Mouse (Mus musculus) embryonic facial prominence, embryonic 11.5 days (tissue): ENCODE measurements at regions not wholly inside any gene's neighbourhood (a gene's known extent, or its start where the extent isn't known, plus 50 kb on each side); places are given as distances from the start of the nearest gene placed in this dataset.

Experiments used
- ATAC-seq: fragments of 200-750 bp; cut with Nextera tagmentation; replicated peaks from 2 replicates; pipeline ENCODE4 v1.8.0; 2017; ENCODE audit warnings: low read depth; ENCODE audit not compliant: insufficient number of reproducible peaks, low FRiP score, low TSS enrichment
- DNase-seq: peaks from one replicate; pipeline ENCODE4 v3.0.0-alpha.2; 2015; ENCODE audit warnings: low spot score
- H3K27ac ChIP-seq: fragments of 300-500 bp; sonication (generic); replicated peaks from 2 replicates; pipeline ENCODE4 v1.5.1; 2014; ENCODE audit warnings: mild to moderate bottlenecking, low read depth, low read length, control low read depth
- H3K27me3 ChIP-seq: fragments of 300-500 bp; sonication (generic); 2 replicates; pipeline ENCODE4 v1.6.1; 2014; ENCODE audit warnings: mild to moderate bottlenecking, low read length, moderate library complexity, mixed read lengths; ENCODE audit not compliant: control insufficient read depth, insufficient read depth
- H3K36me3 ChIP-seq: fragments of 300-500 bp; sonication (generic); replicated peaks from 2 replicates; pipeline ENCODE4 v1.6.1; 2014; ENCODE audit warnings: low read depth, mild to moderate bottlenecking, low read length, moderate library complexity, mixed read lengths; ENCODE audit not compliant: control insufficient read depth, insufficient read depth
- H3K4me1 ChIP-seq: fragments of 300-500 bp; sonication (generic); 2 replicates; pipeline ENCODE4 v1.6.1; 2014; ENCODE audit warnings: low read length, mixed read lengths; ENCODE audit not compliant: control insufficient read depth, insufficient read depth
- H3K4me2 ChIP-seq: fragments of 300-500 bp; sonication (generic); 2 replicates; pipeline ENCODE4 v1.6.1; 2014; ENCODE audit warnings: low read depth, mild to moderate bottlenecking, control low read depth, low read length, moderate library complexity
- H3K4me3 ChIP-seq: fragments of 300-500 bp; sonication (generic); 2 replicates; pipeline ENCODE4 v1.5.1; 2014; ENCODE audit warnings: low read depth, low read length, control low read depth
- H3K9ac ChIP-seq: fragments of 300-500 bp; sonication (generic); replicated peaks from 2 replicates; pipeline ENCODE4 v1.6.1; 2014; ENCODE audit warnings: mild to moderate bottlenecking, control low read depth, low read length
- H3K9me3 ChIP-seq: fragments of 300-500 bp; sonication (generic); replicated peaks from 2 replicates; pipeline ENCODE4 v1.6.1; 2016; ENCODE audit warnings: mild to moderate bottlenecking, low read length, inconsistent platforms, mixed read lengths; ENCODE audit not compliant: control insufficient read depth
- WGBS: fragments of 180-500 bp; shearing (Covaris S2); extraction: QIAGEN DNeasy Blood & Tissue Kit; methylation state at CpG from one replicate; pipeline ENCODE4 v1.1.7; 2014; 5-methylcytosine and 5-hydroxymethylcytosine counted together

DNA sequence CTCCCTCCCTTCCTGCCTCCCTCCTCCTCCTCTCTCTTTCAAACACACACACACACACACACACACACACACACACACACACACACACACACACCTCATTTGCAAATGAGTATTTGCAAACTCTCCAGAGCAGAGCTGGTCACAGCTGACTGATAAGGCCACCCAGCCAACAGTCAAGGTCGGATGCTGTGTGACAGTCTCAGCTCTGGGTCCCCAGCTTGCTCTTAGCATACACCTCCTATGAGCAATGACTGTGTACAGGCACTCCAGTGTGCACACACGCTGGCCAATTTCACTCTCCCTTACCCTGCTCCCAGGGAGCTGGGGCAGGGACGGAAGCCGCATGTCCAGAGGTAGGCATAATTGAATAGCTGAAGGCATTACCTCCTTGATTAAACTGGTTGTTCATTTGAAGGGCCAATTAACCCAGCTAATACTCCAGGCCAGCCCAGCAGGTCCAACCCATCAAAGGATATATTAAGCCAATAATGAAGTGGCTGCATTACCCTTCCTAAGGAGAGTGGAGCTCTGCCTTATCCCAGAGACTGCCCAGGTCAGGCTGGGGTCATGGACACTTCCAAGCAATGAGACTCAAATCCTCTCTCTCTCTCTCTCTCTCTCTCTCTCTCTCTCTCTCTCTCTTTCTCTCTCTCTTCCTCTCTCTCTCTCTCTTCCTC lies 173.0 kb upstream of the Tle3 start:
- H3K27ac ChIP-seq, result no peak overlapping the region
- ATAC-seq, result peak; percentile 65; the same call in 1 of the 2 replicates
- H3K27me3 ChIP-seq, result no peaks in the 10 kb centered on the region
- H3K4me3 ChIP-seq, result no peak overlapping the region
- no peak for DNase-seq
- H3K9ac ChIP-seq, result no peak overlapping the region
- H3K9me3 ChIP-seq, result no peaks in the 10 kb centered on the region
- H3K4me2 ChIP-seq, result no peak overlapping the region
- no peaks in the 10 kb centered on the region for H3K36me3 ChIP-seq
- WGBS, result 43% methylated on average over 4 of the region's 4 CpGs
- H3K4me1 ChIP-seq, result no peaks in the 10 kb centered on the region

DNA sequence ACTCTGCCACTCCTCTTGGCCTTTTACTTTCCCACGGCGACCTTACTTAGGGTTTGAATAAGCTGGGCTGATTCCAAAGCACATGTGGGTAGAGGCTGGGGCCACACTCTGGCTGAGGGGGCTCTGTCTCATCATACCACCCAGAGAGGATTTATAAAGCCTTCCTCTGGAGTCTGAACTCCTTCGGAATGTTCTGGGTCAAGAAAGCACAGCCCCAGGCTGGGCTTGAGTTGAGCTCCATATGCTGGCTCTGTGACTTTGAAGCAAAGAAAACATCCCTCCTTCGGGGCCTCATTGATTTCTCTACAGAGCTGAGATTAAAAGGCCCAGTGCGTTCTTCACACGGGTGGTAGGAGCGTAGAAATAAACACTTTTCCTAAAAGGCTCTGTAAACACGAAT lies 172.3 kb upstream of the Tle3 start:
- no peak overlapping the region for H3K4me3 ChIP-seq
- H3K9me3 ChIP-seq, result no peaks in the 10 kb centered on the region
- H3K36me3 ChIP-seq, result no peaks in the 10 kb centered on the region
- no peak overlapping the region for H3K9ac ChIP-seq
- H3K4me2 ChIP-seq, result no peak overlapping the region
- peak; percentile 53 for DNase-seq
- no peaks in the 10 kb centered on the region for H3K27me3 ChIP-seq
- WGBS, result 22% methylated on average over 8 of the region's 8 CpGs
- 0 out of 2 replicates have a peak, but pooled peaks have one; percentile 48 for ATAC-seq
- no peak overlapping the region for H3K27ac ChIP-seq
- H3K4me1 ChIP-seq, result no peaks in the 10 kb centered on the region

DNA sequence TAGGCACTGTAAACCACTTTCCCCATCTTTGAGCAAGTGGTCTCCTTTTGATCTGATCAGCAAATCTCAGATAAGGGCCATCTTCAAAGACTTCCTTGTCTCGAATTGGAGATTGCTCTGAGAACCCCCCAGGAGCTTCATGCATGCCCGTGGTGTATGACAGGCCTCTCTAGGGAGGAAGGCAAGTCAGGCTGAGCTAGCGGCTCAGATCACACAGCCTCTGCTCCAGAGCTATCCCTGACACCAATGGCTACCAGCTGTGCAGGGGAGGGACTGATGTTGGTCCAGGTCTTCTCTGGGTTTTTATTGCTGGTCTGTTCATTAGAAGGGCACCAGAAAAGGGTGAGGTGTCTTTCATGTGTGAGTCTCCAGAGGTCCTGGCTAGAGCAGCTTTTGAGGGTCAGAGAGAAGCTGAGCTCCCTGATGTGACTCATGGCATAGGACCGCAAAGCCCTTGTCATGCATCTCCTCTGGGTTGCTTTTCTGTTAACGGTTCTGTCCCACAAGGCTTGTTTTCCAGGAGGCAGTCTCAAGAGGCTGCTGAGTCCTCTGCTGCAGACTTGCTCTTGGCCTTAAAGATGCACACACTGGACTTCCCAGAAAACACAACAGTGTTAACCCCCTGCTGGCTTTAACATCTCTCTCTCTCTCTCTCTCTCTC lies 171.7 kb upstream of the Tle3 start:
- H3K4me2 ChIP-seq, result no peak overlapping the region
- H3K27ac ChIP-seq, result no peak overlapping the region
- DNase-seq, result peak; percentile 37
- H3K9ac ChIP-seq, result no peak overlapping the region
- no peak for ATAC-seq
- no peaks in the 10 kb centered on the region for H3K27me3 ChIP-seq
- WGBS, result 14% methylated on average over 5 of the region's 5 CpGs
- H3K4me3 ChIP-seq, result no peak overlapping the region
- H3K9me3 ChIP-seq, result no peaks in the 10 kb centered on the region
- no peaks in the 10 kb centered on the region for H3K4me1 ChIP-seq
- H3K36me3 ChIP-seq, result no peaks in the 10 kb centered on the region

DNA sequence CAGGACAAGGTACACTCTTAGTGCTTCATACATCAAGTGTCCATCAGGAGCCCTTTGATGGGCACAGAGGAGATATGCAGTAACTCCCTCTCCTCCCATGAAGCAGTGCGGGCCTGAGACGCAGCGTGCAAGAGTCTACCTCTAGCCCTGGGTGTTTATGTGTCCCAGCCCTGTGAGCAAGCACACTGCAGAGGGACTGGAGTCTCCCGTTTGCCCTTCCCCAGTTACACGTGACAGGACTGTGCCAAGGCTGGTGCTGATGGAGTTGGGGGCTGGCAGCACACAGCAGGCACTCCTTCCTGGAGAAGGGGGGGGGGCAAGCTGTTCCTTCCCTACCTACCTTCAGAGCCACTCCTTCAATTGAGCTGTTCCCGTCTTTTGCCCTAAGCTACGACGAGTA lies 167.1 kb upstream of the Tle3 start:
- DNase-seq (no peak), ATAC-seq (no peak)
- Histone ChIP-seq H3K9me3 (no peaks in the 10 kb centered on the region), H3K4me3 (no peak overlapping the region), H3K36me3 (no peaks in the 10 kb centered on the region), H3K4me1 (no peaks in the 10 kb centered on the region), H3K27ac (no peak overlapping the region), H3K27me3 (no peaks in the 10 kb centered on the region), H3K4me2 (no peak overlapping the region), H3K9ac (no peak overlapping the region)
- WGBS, result 78% methylated on average over 8 of the region's 8 CpGs

DNA sequence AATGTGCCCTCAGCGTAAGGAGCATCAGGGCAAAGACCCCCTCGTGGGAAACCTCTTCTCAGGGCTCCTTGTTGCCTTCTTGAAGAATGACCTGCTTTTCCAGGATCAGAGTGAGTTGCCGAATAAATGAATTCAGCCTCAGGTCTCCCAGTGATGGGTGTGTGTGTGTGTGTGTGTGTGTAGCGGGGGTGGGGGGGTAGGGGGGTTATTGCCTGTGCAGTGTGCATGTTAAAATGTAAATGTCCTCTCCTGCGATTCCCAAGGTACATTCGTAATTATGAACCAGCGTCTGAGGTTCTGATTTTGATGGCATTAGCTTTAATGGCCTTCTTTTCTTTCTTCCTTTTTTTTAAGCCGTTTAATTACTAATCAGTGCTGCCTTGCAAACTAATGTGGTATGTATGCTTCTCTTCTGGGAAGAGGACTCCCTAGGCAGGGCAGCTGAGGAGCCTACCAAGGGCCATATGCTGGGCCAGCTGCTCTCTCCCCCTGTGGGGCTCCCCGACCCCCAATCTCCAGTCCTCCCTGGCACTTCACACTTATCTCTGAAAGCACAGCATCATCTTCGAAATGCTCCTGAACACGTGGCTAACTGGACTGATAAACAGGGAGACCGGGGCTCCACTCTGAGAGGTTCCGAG lies 165.3 kb upstream of the Tle3 start:
- Histone ChIP-seq H3K27me3 (no peaks in the 10 kb centered on the region), H3K4me3 (no peak overlapping the region), H3K4me2 (no peak overlapping the region), H3K9ac (no peak overlapping the region), H3K9me3 (no peaks in the 10 kb centered on the region), H3K27ac (no peak overlapping the region), H3K36me3 (no peaks in the 10 kb centered on the region), H3K4me1 (no peaks in the 10 kb centered on the region)
- DNase-seq (no peak), ATAC-seq (0 out of 2 replicates have a peak, but pooled peaks have one; percentile 48)
- WGBS, result 70% methylated on average over 13 of the region's 13 CpGs

DNA sequence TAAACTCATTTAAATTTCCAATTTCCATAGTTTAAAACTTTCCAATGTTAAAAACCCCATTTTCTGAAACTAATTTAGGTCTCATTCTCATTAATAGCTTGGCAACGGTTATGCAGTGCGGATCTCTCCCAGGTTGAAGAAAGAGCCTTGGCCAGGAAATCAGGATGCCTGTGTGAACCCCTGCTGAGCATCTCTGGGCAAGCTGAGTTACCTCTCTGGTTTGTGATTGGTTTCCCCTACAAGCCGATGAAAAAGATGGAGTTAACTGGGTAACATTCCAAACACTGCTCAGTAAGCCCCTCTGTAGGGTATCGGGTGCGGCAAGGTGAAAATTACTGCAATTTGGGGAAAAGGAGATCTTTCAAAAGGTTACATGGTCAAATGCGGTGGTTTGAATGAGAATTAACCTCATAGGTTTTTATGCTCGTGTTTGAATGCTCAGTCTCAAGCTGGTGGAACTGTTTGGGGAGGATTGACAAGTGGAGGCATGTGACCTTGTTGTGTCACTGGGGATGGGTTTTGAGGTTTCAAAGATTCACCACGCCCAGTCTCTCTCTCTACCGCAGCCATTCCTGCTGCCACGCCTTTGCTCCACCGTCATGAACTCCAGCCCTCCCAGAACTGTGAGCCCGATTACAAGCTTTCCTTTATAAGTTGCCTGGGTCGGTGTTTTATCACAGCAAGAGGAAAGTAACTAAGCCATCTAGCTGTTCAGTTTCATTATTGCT lies 164.6 kb upstream of the Tle3 start:
- Histone ChIP-seq H3K4me3 (no peak overlapping the region), H3K27ac (no peak overlapping the region), H3K27me3 (no peaks in the 10 kb centered on the region), H3K9me3 (no peaks in the 10 kb centered on the region), H3K4me2 (no peak overlapping the region), H3K36me3 (no peaks in the 10 kb centered on the region), H3K9ac (no peak overlapping the region), H3K4me1 (no peaks in the 10 kb centered on the region)
- WGBS, result 90% methylated on average over 13 of the region's 13 CpGs
- no peak for DNase-seq
- no peak for ATAC-seq

DNA sequence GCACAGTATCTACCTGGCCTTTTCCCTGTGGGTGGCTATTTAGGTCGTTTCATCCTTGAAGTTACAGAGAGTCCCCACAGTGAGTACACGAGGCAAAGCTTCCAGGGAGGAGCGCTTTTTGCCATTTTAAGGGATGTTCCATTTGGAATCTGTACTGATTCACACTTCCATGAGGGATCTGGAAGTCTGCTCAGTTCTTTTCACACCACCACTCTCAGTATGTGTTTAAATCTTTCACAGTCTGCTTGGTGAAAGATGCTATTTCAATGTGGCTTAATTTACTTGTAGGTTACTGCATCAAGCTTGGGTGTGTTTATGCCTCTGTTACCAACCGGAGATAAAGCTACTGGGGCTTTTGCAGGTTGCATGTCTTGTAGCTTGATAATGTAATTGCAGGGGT lies 160.5 kb upstream of the Tle3 start:
- Histone ChIP-seq H3K36me3 (no peaks in the 10 kb centered on the region), H3K4me1 (no peaks in the 10 kb centered on the region), H3K9me3 (no peaks in the 10 kb centered on the region), H3K4me3 (no peak overlapping the region), H3K4me2 (no peak overlapping the region), H3K27me3 (no peaks in the 10 kb centered on the region), H3K27ac (no peak overlapping the region), H3K9ac (no peak overlapping the region)
- no peak for DNase-seq
- WGBS, result 71% methylated on average over 4 of the region's 4 CpGs
- ATAC-seq, result no peak
